Mouse (Mus musculus) myocyte (in vitro differentiated cells): Measurements from ENCODE around the gene Bcas3. TPM values are rescaled to one million over a fixed set of nuclear protein-coding genes. Genes with fewer than 3 reads are reported as not detected.

Experiments used
- H3K27me3 ChIP-seq: one replicate; pipeline ENCODE4 v1.6.1; 2011; ENCODE audit not compliant: control insufficient read depth, insufficient read depth, insufficient read length
- H3K36me3 ChIP-seq: one replicate; pipeline ENCODE4 v1.6.1; 2011; ENCODE audit not compliant: control insufficient read depth, insufficient read depth
- H3K4me2 ChIP-seq: one replicate; pipeline ENCODE4 v1.6.1; 2011; ENCODE audit warnings: low read depth, control low read depth
- H3K4me3 ChIP-seq: one replicate; pipeline ENCODE4 v1.5.1; 2011; ENCODE audit warnings: mild to moderate bottlenecking, control low read depth, moderate library complexity
- H3K79me2 ChIP-seq: one replicate; pipeline ENCODE4 v1.6.1; 2011; ENCODE audit not compliant: control insufficient read depth, insufficient read depth
- H3ac ChIP-seq: one replicate; pipeline ENCODE4 v1.6.1; 2011; ENCODE audit not compliant: control insufficient read depth, insufficient read length
- CEBPB ChIP-seq: IDR thresholded peaks from 2 replicates; pipeline ENCODE4 v1.6.1; 2011; ENCODE audit warnings: mild to moderate bottlenecking, moderate library complexity; ENCODE audit not compliant: poor library complexity, insufficient read depth, severe bottlenecking
- E2F4 ChIP-seq: IDR thresholded peaks from one replicate; pipeline ENCODE4 v1.6.1; 2011; ENCODE audit warnings: mild to moderate bottlenecking, control low read depth, moderate library complexity; ENCODE audit not compliant: insufficient read depth
- MAX ChIP-seq: IDR thresholded peaks from one replicate; pipeline ENCODE4 v1.6.1; 2011; ENCODE audit warnings: low read depth, mild to moderate bottlenecking, control low read depth
- MYOD1 ChIP-seq, 3 experiments: IDR thresholded peaks; one replicate each; pipeline ENCODE4 v1.6.1; 2011; ENCODE audit warnings: control low read depth in 2 of 3, low read depth in 2 of 3, mild to moderate bottlenecking in 2 of 3, moderate library complexity in 1 of 3; ENCODE audit not compliant: insufficient read length in 2 of 3, control insufficient read depth in 1 of 3
- MYOG ChIP-seq, 3 experiments: IDR thresholded peaks; one replicate each; pipeline ENCODE4 v1.6.1; 2011; ENCODE audit warnings: control low read depth in 2 of 3, low read depth in 2 of 3, mild to moderate bottlenecking in 2 of 3; ENCODE audit not compliant: insufficient read length in 2 of 3, control insufficient read depth in 1 of 3, insufficient read depth in 1 of 3
- POLR2A ChIP-seq: IDR thresholded peaks from one replicate; pipeline ENCODE4 v1.6.1; 2011; ENCODE audit warnings: low read depth, mild to moderate bottlenecking, control low read depth, moderate library complexity; ENCODE audit not compliant: insufficient read length
- POLR2AphosphoS2 ChIP-seq: IDR thresholded peaks from one replicate; pipeline ENCODE4 v1.6.1; 2011; ENCODE audit warnings: low read depth, control low read depth; ENCODE audit not compliant: insufficient read length
- REST ChIP-seq: IDR thresholded peaks from one replicate; pipeline ENCODE4 v1.6.1; 2011; ENCODE audit warnings: mild to moderate bottlenecking, control low read depth, moderate library complexity; ENCODE audit not compliant: insufficient read depth, insufficient read length
- SRF ChIP-seq: IDR thresholded peaks from one replicate; pipeline ENCODE4 v1.6.1; 2011; ENCODE audit warnings: low read depth; ENCODE audit not compliant: control insufficient read depth, insufficient read length
- TCF12 ChIP-seq: IDR thresholded peaks from one replicate; pipeline ENCODE4 v1.6.1; 2011; ENCODE audit warnings: mild to moderate bottlenecking, control low read depth; ENCODE audit not compliant: poor library complexity, insufficient read depth, severe bottlenecking
- TCF3 ChIP-seq: IDR thresholded peaks from one replicate; pipeline ENCODE4 v1.6.1; 2011; ENCODE audit warnings: low read depth, control low read depth; ENCODE audit not compliant: insufficient read length
- USF1 ChIP-seq: IDR thresholded peaks from one replicate; pipeline ENCODE4 v1.6.1; 2011; ENCODE audit warnings: low read depth, mild to moderate bottlenecking, control low read depth, moderate library complexity
- polyA plus RNA-seq: library from polyadenylated mRNA; unstranded; fragments of >200 nt; fragmentation: generic; extraction: Trizol; gene quantifications from one replicate; pipeline ENCODE4 v1.2.1, GENCODE M21; 2012; ENCODE audit warnings: missing spikeins

Bcas3 gene
- polyA plus RNA-seq, 1 experiment, result 30.1 TPM

- no peaks in the 10 kb centered on the region for H3K36me3 ChIP-seq
- H3K4me2 ChIP-seq, result no peak overlapping the region
- H3K27me3 ChIP-seq, result no peaks in the 10 kb centered on the region
- TF ChIP-seq MYOD1 (IDR thresholded peaks at IDR 0.05; ENCODE audit: control insufficient read depth in 1 of 3, insufficient read length in 2 of 3, low read depth in 2 of 3), result no peak
- no peak for TF ChIP-seq E2F4
- H3K4me3 ChIP-seq, result no peak overlapping the region
- H3K79me2 ChIP-seq, result no peaks in the 10 kb centered on the region
- H3ac ChIP-seq, result no peak overlapping the region
These were observed 116.6 kb downstream of the Bcas3 start for GRCm38 (mm10) chr11:85469526-85469925.

DNA sequence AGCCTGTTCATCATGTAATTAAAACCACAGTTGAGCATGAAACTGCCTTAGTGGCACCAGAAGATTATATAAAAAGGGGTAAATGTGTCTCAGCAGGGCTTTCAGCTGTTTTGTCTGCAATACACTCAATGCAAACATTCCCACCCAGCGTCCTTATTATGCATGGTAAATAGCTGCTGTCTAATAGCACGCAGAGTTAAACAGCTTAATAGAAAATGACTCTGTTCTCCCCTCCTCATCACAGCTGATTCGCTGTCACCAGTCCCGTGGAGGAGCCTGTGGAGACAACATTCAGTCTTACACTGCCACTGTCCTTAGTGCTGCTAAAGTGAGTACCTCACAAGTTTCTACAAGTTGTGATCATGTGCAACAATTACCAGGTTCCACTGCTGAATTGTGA lies 117.5 kb downstream of the Bcas3 start:
- no peak overlapping the region for H3K4me2 ChIP-seq
- no peak overlapping the region for H3ac ChIP-seq
- no peak for TF ChIP-seq REST
- no peak for TF ChIP-seq SRF
- no peak for TF ChIP-seq USF1
- TF ChIP-seq CEBPB, result no peak
- no peak for TF ChIP-seq TCF12
- no peak for TF ChIP-seq TCF3
- no peak for TF ChIP-seq E2F4
- no peak overlapping the region for H3K4me3 ChIP-seq
- no peaks in the 10 kb centered on the region for H3K36me3 ChIP-seq
- H3K79me2 ChIP-seq, result no peaks in the 10 kb centered on the region
- H3K27me3 ChIP-seq, result no peaks in the 10 kb centered on the region

DNA sequence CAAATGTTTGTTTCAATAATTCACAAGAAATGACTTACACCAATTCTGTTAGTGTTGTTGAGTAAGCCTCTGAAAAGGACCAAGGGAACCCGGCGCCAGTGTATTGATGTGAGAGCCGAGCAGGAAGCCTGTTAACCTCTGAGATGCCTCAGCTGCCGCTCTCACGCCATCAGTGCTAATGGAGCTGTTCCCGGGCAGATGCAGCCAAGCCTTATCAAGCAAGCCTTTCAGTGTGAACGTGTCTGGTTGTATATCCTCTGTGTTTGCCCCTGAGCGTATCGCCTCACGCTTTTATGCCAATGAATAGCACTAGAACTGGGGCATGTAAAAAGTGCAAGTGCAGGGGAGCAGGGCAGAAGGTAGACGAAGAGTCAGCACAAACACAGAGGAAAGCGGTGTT lies 121.4 kb downstream of the Bcas3 start:
- no peaks in the 10 kb centered on the region for H3K79me2 ChIP-seq
- no peak overlapping the region for H3K4me3 ChIP-seq
- TF ChIP-seq MAX (no peak), MYOD1 (IDR thresholded peaks at IDR 0.05; ENCODE audit: control insufficient read depth in 1 of 3, insufficient read length in 2 of 3, low read depth in 2 of 3) (no peak), E2F4 (no peak), TCF3 (no peak), TCF12 (no peak), USF1 (no peak), REST (no peak), MYOG (IDR thresholded peaks at IDR 0.05; ENCODE audit: control insufficient read depth in 1 of 3, insufficient read depth in 1 of 3, insufficient read length in 2 of 3, low read depth in 2 of 3) (no peak), CEBPB (no peak), POLR2AphosphoS2 (no peak), SRF (no peak), POLR2A (no peak)
- no peaks in the 10 kb centered on the region for H3K36me3 ChIP-seq
- H3K27me3 ChIP-seq, result no peaks in the 10 kb centered on the region
- no peak overlapping the region for H3ac ChIP-seq
- no peak overlapping the region for H3K4me2 ChIP-seq

GRCm38 (mm10) chr11:85482737-85483467 lies 129.9 kb downstream of the Bcas3 start:
- no peak overlapping the region for H3ac ChIP-seq
- no peaks in the 10 kb centered on the region for H3K79me2 ChIP-seq
- no peaks in the 10 kb centered on the region for H3K36me3 ChIP-seq
- no peak overlapping the region for H3K4me2 ChIP-seq
- TF ChIP-seq MYOD1 (IDR thresholded peaks at IDR 0.05; ENCODE audit: control insufficient read depth in 1 of 3, insufficient read length in 2 of 3, low read depth in 2 of 3) (no peak), E2F4 (no peak), SRF (no peak), MAX (no peak), TCF12 (no peak), MYOG (IDR thresholded peaks at IDR 0.05; ENCODE audit: control insufficient read depth in 1 of 3, insufficient read depth in 1 of 3, insufficient read length in 2 of 3, low read depth in 2 of 3) (no peak), POLR2AphosphoS2 (no peak), CEBPB (no peak)
- H3K4me3 ChIP-seq, result no peak overlapping the region
- no peaks in the 10 kb centered on the region for H3K27me3 ChIP-seq

GRCm38 (mm10) chr11:85485197-85485940 lies 132.4 kb downstream of the Bcas3 start:
- no peaks in the 10 kb centered on the region for H3K27me3 ChIP-seq
- H3ac ChIP-seq, result no peak overlapping the region
- no peak overlapping the region for H3K4me2 ChIP-seq
- no peaks in the 10 kb centered on the region for H3K36me3 ChIP-seq
- TF ChIP-seq TCF3 (no peak), E2F4 (no peak), POLR2AphosphoS2 (no peak)
- no peaks in the 10 kb centered on the region for H3K79me2 ChIP-seq
- no peak overlapping the region for H3K4me3 ChIP-seq
